Mouse (Mus musculus) left cerebral cortex, adult 8-10 months (tissue): ENCODE data around the gene Agr3. TPM values are rescaled to one million over a fixed set of nuclear protein-coding genes. Genes with fewer than 3 reads are reported as not detected.

Experiments used
- DNase-seq, 2 experiments: peaks; one replicate each; pipeline ENCODE4 v3.0.0; 2022; ENCODE audit warnings: low spot score in 2 of 2
- total RNA-seq, 4 experiments: library from RNA; stranded (reverse); gene quantifications; 2 replicates each; pipeline ENCODE4 v1.2.4; 2022

Gene Agr3
- total RNA-seq, result not detected

- no peak for DNase-seq
Measured at GRCm38 (mm10) chr12:35925402-35925801, at the start of gene Agr3. Gene Agr3 (plus strand): TSS chr12:35925620.

DNA sequence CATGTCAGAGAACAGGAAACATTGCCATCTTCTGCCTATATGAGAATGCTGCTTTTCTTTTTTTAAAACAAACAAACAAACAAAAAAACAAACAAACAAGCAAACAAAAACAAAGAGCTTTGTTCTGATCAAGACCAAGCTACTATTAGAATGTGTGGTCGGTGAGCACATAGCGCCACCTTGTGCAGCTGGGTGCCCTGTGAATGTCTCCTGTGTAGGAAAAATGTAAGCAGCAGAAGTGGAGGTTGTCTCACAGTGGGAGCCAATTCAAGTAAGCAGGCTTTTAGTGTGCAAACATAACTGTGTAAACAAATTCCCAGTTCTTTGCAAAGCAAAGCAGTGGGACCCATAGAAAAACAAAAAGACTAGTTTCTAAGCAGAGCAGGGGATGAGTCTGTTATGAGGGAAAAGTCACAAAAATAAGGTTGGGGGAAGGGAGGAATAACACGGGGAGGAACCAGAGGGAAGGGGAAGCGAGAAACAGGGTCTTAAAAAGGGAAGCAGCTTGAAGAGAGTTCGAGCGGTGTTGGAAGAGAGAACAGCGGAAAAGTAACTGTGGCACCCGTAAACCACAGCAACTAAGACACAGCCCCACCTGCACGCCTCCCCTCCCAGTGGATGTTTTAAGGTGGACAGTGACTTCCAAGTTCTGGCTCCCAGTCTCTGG is 40.4 kb upstream of the Agr3 start:
- DNase-seq, result no peak

DNA sequence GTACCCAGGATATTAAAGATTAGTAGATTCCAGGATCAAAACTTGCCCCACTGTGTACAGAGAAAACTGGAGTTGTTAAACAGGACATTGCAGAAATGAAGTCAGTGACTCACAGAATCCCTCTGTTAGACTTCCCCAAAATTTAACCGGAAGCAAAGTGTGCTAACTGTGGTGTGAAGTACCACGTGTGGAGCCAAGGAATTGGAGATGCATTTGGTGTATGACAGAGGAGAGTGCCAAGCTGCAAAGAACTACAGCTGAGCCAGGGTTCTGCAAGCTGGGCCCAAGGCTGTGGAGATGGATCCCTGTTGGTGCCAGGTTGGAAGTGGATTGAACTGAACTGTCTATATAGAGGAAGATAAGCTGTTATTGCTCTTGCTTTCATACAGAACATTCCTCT is 36.0 kb upstream of the Agr3 start:
- no peak for DNase-seq

DNA sequence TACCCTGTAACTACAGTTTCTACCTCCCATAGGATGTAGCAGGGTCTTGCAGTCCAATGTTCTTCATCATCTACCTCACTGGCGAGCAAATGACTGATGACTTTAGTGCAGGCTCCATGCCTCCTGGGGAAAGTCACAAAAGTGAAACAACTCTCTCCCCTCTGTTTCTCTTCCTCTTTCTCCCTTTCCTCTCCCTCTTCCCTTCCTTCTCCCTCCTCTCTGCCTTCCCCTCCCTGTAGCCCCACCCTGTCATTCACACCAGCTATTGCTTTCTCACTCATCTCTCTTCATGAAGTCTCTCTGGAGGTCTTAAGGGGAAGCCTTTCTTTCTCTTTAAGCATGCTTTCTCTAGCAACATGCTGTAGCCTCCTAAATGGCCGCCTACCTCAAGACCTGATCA is 34.7 kb upstream of the Agr3 start:
- DNase-seq, result no peak

DNA sequence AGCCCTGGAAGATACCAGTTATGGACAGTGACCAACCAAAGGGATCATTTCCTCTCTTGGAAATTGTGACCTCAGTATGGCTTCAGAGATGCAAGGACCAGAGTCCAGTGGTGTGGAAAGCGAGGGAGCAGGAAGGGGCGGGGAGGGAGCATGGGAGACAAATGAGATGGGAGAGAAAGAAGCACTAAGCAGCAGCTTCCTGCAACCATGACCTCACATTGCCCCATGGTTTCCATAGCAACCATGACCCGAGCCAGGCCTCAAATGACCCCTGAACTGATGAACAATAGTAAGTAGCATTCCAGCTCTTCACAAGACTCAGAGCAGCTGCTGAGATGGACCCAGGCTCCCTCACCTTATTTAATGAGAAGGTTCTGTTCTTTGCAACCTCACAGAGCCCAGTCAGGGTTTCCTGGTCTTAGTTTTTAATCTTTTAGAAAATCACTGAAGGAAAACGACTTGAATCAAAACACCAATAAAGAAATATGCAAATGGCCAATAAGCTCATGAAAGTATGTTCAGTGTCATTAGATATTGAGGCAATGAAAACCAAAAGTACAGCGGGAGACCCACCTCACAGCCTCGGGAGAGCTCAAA is 31.0 kb upstream of the Agr3 start:
- no peak for DNase-seq

GRCm38 (mm10) chr12:35895875-35896763 is 29.3 kb upstream of the Agr3 start:
- DNase-seq, result no peak

DNA sequence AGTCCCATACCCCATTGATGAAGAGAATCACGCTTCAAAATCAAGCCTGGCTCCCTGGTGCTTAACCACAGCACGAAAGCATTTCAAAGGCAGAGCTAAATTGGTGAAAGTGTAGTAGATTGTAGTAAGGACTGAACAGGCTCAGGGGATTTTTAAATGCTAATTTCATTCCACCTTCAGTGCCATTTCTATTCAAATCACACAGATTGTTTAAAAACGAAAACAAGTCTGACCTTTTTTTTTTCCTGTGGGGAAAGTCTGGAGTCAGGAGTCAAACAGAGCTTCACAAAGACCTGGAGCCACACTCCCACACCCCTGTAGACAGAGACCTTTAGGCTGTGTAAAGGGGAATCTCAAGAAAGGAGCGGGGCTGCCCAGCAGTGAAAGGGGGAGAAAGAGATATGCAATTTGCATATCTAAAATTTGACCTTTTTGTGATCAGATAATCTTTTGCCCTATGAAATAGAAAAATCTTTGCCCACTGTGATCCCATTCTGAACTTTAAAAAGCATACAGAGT is 28.6 kb upstream of the Agr3 start:
- DNase-seq, result no peak

- no peak for DNase-seq
Measured at GRCm38 (mm10) chr12:35910632-35911031, 14.8 kb upstream of the Agr3 start.

DNA sequence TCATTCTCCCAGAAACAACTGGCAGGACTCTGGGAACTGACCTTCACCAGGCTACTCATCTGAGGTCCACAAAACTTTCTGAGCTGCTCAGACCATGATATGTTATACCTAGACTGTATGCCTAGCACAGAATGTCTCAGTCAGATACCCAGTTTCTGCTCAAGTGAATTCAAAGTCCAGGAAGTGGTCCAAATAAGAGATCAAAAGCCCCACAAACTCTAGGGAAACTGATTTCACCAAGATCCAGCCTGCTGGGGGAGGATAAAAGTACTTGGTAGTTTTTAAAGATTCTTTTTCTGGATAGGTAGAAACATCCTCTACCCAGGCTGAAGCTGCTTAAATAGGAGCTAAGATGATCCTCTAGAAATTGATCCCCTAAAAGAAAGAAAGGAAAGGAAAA is 9.6 kb upstream of the Agr3 start:
- DNase-seq, result no peak

- no peak for DNase-seq
Measured at GRCm38 (mm10) chr12:35916467-35916866, 9.0 kb upstream of the Agr3 start.

DNA sequence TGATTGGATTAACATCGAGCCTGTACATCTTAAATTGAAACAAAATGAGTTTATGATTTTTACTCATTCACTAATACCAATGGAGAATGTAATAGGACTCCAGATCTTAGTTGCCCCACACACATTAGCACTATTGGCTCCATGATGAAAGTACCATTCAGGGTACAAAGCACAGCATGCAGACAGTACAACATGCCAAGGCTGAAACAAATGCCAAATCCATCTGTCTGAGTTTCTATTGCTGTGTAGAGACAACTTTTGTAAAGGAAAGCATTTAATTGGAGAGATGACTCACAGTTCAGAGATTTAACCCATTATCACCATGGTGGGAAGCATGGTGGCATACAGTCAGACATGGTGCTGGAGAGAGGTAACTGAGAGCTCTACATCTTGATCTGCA is 7.4 kb upstream of the Agr3 start:
- no peak for DNase-seq

DNA sequence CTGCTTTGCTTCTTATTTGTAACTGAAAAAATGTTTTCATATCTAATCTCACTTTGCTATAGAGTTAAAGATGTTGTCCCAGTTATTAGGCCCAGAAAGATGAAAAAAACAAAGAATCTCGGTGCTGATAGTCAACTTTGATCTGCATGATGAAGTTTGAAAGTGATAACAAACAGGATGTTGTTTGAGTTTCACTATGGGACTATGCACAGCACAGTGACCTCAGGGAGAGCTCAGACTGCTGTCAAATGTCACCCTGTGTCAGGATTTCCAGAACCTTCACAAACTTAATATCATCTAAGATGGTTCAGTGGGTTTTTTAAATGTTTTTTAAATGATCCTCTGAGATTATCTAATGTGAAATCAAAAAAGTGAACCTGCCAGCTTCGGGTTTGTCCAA is 2.4 kb downstream of the Agr3 start:
- DNase-seq, result no peak

DNA sequence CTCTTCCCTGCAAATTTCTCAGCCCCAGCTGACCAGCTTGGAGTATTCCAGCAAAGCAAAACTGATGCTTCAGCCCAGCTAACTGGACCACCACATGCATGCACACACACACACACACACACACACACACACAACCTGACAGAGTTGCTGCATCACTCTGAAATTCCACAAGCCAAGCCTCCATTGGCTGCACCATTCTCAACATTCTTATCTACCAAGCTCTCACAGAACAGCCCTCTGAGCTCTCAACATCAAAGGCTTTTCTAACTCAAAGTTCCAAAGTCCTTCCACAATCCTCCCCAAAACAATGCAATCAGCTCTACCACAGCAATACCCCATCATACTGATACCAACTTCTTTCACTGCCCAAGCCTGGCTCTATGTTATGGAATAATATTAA is 7.4 kb downstream of the Agr3 start:
- DNase-seq, result no peak

- no peak for DNase-seq
Measured at GRCm38 (mm10) chr12:35951757-35952156, 26.3 kb downstream of the Agr3 start.

GRCm38 (mm10) chr12:35957235-35957634 is 31.8 kb downstream of the Agr3 start:
- DNase-seq, result no peak

DNA sequence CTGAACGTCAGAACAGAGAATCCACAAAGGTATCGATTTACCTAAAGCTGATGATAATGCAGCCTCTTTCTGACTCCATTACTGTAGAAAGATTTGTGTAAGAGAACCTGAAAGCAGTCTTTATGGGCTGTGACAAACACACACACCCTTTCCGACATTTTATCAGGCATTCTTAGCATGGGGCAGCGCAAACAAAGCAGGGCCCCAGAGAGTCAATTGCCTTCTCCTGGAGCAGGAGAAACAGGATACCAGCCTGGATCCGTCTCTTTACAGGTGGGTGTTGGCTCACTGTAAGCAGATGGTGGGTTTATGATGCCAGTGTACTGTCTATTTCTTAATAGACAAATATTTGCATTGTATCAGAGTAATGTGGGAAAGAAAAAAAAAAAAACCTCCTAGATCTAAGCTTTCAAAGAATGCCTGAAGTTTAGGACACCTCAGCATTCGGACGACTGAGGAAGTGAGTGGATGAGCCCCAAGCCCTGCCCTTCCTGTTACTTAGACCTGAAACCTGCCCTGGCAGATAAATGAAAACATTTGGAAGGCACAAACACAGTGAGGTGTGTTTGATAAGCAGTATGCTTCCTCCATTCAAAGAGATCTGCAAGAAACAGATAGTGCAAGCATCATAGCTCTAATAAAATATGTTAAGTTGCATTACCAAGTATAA is 40.8 kb downstream of the Agr3 start:
- no peak for DNase-seq

- DNase-seq, result no peak
Measured at GRCm38 (mm10) chr12:35966768-35967141, 41.3 kb downstream of the Agr3 start.

DNA sequence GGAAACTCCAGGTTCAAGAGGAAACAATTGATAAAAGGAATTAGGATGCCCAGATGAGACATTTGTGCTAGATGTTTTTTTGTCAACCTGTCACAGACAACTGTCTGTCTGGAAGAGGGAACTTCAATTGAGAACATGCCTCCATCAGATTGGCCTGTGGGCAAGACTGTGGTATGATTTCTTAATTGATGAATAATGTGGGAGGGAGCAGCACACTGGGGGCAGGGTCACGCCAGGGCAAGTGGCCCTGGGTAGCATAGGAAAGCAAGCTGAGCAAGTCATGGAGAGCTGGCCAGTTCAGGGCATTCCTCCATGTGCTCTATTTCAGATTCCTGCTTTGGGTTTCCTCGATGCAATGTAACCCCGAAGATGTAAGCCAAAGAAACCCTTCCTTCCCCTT is 50.5 kb downstream of the Agr3 start:
- no peak for DNase-seq

- no peak for DNase-seq
Measured at GRCm38 (mm10) chr12:35977633-35978246, 52.3 kb downstream of the Agr3 start.

- no peak for DNase-seq
Measured at GRCm38 (mm10) chr12:35979625-35980024, 54.2 kb downstream of the Agr3 start.

GRCm38 (mm10) chr12:35981732-35982360 is 56.4 kb downstream of the Agr3 start:
- no peak for DNase-seq
